Mouse (Mus musculus): ENCODE measurements around the gene Swsap1. TPM values are rescaled to one million over a fixed set of nuclear protein-coding genes. Genes with fewer than 3 reads are reported as not detected.

Swsap1 gene
- polyA plus RNA-seq, 1 experiment = 10.8 TPM

GRCm38 (mm10) chr9:21960135-21960534, 4.6 kb downstream of the Swsap1 start:
- DNase-seq = no peak
- Histone ChIP-seq H3K4me3 (replicated peaks; ENCODE audit: extremely low read depth, low read depth, low read length) (no peak overlapping the region), H3K4me1 (ENCODE audit: control insufficient read depth, insufficient read depth, low read length) (peaks cover 22% of the 10 kb centered on the region)
- 50% methylated on average over 9 of the region's 9 CpGs for WGBS
- TF ChIP-seq CTCF (IDR thresholded peaks at IDR 0.05; ENCODE audit: insufficient read depth, low read length) = no peak
- no peak for TF ChIP-seq POLR2A (IDR thresholded peaks at IDR 0.05; ENCODE audit: borderline replicate concordance, extremely low read depth, low read depth, low read length)

- 25% methylated on average over 26 of the region's 26 CpGs for WGBS
- TF ChIP-seq CTCF (IDR thresholded peaks at IDR 0.05; ENCODE audit: insufficient read depth, low read length) = no peak
- TF ChIP-seq POLR2A (IDR thresholded peaks at IDR 0.05; ENCODE audit: borderline replicate concordance, extremely low read depth, low read depth, low read length) = no peak
Measured at GRCm38 (mm10) chr9:21960558-21961208, 5.1 kb downstream of the Swsap1 start.

GRCm38 (mm10) chr9:21961366-21961980, 5.9 kb downstream of the Swsap1 start:
- H3K4me3 ChIP-seq (replicated peaks; ENCODE audit: extremely low read depth, low read depth, low read length) = peak overlapping the region; percentile 43
- DNase-seq = peak; percentile 18
- H3K4me1 ChIP-seq (ENCODE audit: control insufficient read depth, insufficient read depth, low read length) = peaks cover 22% of the 10 kb centered on the region
- TF ChIP-seq POLR2A (IDR thresholded peaks at IDR 0.05; ENCODE audit: borderline replicate concordance, extremely low read depth, low read depth, low read length) (no peak), CTCF (IDR thresholded peaks at IDR 0.05; ENCODE audit: insufficient read depth, low read length) (no peak)
- WGBS = 5% methylated on average over 35 of the region's 35 CpGs

More at GRCm38 (mm10) chr9:21960558-21961208, 5.1 kb downstream of the Swsap1 start:
- DNase-seq = peak; percentile 38
- H3K4me1 ChIP-seq (ENCODE audit: control insufficient read depth, insufficient read depth, low read length) = peaks cover 22% of the 10 kb centered on the region
- no peak overlapping the region for H3K4me3 ChIP-seq (replicated peaks; ENCODE audit: extremely low read depth, low read depth, low read length)

GRCm38 (mm10) chr9:21962010-21962409, 6.5 kb downstream of the Swsap1 start:
- H3K4me3 ChIP-seq (replicated peaks; ENCODE audit: extremely low read depth, low read depth, low read length) = peak overlapping the region; percentile 25
- peaks cover 22% of the 10 kb centered on the region for H3K4me1 ChIP-seq (ENCODE audit: control insufficient read depth, insufficient read depth, low read length)
- TF ChIP-seq CTCF (IDR thresholded peaks at IDR 0.05; ENCODE audit: insufficient read depth, low read length) (no peak), POLR2A (IDR thresholded peaks at IDR 0.05; ENCODE audit: borderline replicate concordance, extremely low read depth, low read depth, low read length) (no peak)
- DNase-seq = no peak
- WGBS = under 1% methylated on average over 15 of the region's 15 CpGs

- no peak for TF ChIP-seq CTCF (IDR thresholded peaks at IDR 0.05; ENCODE audit: insufficient read depth, low read length)
- no peak for TF ChIP-seq POLR2A (IDR thresholded peaks at IDR 0.05; ENCODE audit: borderline replicate concordance, extremely low read depth, low read depth, low read length)
- peak overlapping the region; percentile 25 for H3K4me3 ChIP-seq (replicated peaks; ENCODE audit: extremely low read depth, low read depth, low read length)
- 4% methylated on average over 34 of the region's 34 CpGs for WGBS
- peaks cover 22% of the 10 kb centered on the region for H3K4me1 ChIP-seq (ENCODE audit: control insufficient read depth, insufficient read depth, low read length)
- peak; percentile 46 for DNase-seq
Measured at GRCm38 (mm10) chr9:21962416-21963059, 7.0 kb downstream of the Swsap1 start.

GRCm38 (mm10) chr9:21963417-21963816, 7.9 kb downstream of the Swsap1 start, which contains the start of gene Epor:
TSS of gene Epor (minus strand) at chr9:21963506.
- peak within 1 kb of the TSS; percentile 25 for H3K4me3 ChIP-seq (replicated peaks; ENCODE audit: extremely low read depth, low read depth, low read length)
- WGBS = 21% methylated on average over 8 of the region's 8 CpGs
- no peak for DNase-seq
- H3K4me1 ChIP-seq (ENCODE audit: control insufficient read depth, insufficient read depth, low read length) = peaks cover 22% of the 10 kb centered on the region
- TF ChIP-seq CTCF (IDR thresholded peaks at IDR 0.05; ENCODE audit: insufficient read depth, low read length) (no peak), POLR2A (IDR thresholded peaks at IDR 0.05; ENCODE audit: borderline replicate concordance, extremely low read depth, low read depth, low read length) (no peak)

GRCm38 (mm10) chr9:21968883-21969282, 13.3 kb downstream of the Swsap1 start:
- DNase-seq = no peak
- no peak for TF ChIP-seq CTCF (IDR thresholded peaks at IDR 0.05; ENCODE audit: insufficient read depth, low read length)
- no peak for TF ChIP-seq POLR2A (IDR thresholded peaks at IDR 0.05; ENCODE audit: borderline replicate concordance, extremely low read depth, low read depth, low read length)
- no peak overlapping the region for H3K4me3 ChIP-seq (replicated peaks; ENCODE audit: extremely low read depth, low read depth, low read length)
- whole genome bisulfite sequencing = 41% methylated on average over 6 of the region's 6 CpGs
- no peaks in the 10 kb centered on the region for H3K4me1 ChIP-seq (ENCODE audit: control insufficient read depth, insufficient read depth, low read length)

- no peak for DNase-seq
- Histone ChIP-seq H3K4me3 (replicated peaks; ENCODE audit: extremely low read depth, low read depth, low read length) (no peak overlapping the region), H3K4me1 (ENCODE audit: control insufficient read depth, insufficient read depth, low read length) (no peaks in the 10 kb centered on the region)
- 75% methylated on average over 4 of the region's 4 CpGs for WGBS
- TF ChIP-seq POLR2A (IDR thresholded peaks at IDR 0.05; ENCODE audit: borderline replicate concordance, extremely low read depth, low read depth, low read length) (no peak), CTCF (IDR thresholded peaks at IDR 0.05; ENCODE audit: insufficient read depth, low read length) (no peak)
Measured at GRCm38 (mm10) chr9:21969304-21969703, 13.7 kb downstream of the Swsap1 start.

GRCm38 (mm10) chr9:21976626-21977175, 21.1 kb downstream of the Swsap1 start:
- Histone ChIP-seq H3K4me3 (replicated peaks; ENCODE audit: extremely low read depth, low read depth, low read length) (no peak overlapping the region), H3K4me1 (ENCODE audit: control insufficient read depth, insufficient read depth, low read length) (no peaks in the 10 kb centered on the region)
- no peak for DNase-seq
- TF ChIP-seq POLR2A (IDR thresholded peaks at IDR 0.05; ENCODE audit: borderline replicate concordance, extremely low read depth, low read depth, low read length) = no peak
- TF ChIP-seq CTCF (IDR thresholded peaks at IDR 0.05; ENCODE audit: insufficient read depth, low read length) = no peak
- WGBS = 83% methylated on average over 10 of the region's 10 CpGs
